Mouse (Mus musculus): ENCODE measurements at regions not wholly inside any gene's neighbourhood (a gene's known extent, or its start where the extent isn't known, plus 50 kb on each side); places are given as distances from the start of the nearest gene placed in this dataset.

DNA sequence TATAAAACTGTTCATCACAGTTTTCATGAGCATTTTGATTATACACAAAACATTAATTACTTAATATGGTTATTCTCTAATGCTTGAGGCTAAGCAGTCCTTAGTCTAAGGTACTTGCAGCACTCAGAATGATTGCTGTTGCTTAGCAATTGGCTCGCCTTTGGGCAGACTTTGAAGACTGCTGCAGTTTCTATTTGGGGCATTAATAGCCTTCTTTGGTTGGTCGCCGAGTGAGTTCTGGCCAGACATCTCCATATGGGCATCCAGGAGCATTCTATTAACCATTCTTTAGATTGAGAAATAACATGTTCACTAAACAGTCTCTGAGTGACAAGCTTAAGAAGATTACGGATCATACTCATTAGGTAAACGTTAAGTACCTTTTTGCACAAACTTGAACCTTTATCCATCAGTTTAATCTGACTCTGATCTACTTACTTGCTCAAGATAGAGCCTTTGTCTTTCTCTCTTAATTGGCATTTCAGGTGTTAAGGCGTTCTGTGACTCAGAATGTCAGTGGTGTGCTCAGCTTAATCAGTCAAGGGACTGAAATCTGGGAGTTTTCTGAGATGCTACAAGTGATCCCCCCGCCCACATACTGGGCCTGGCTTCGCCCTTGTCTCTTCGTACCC is 273.8 kb upstream of the Elavl2 start:
- DNase-seq (ENCODE audit: low spot score) (peak; percentile 24), ATAC-seq (peak; percentile 57)
- Histone ChIP-seq H3K4me1 (ENCODE audit: control insufficient read depth, insufficient read depth, low read length) (no peaks in the 10 kb centered on the region), H3K27me3 (replicated peaks; ENCODE audit: control insufficient read depth, insufficient read depth, low read length) (no peaks in the 10 kb centered on the region), H3K4me3 (ENCODE audit: low read depth, low read length) (no peak overlapping the region), H3K9me3 (replicated peaks; ENCODE audit: control insufficient read depth, low read length) (no peaks in the 10 kb centered on the region), H3K36me3 (ENCODE audit: control insufficient read depth, insufficient read depth, low read length) (no peaks in the 10 kb centered on the region), H3K27ac (ENCODE audit: low read depth, low read length) (no peak overlapping the region), H3K9ac (ENCODE audit: low read length) (no peak overlapping the region), H3K4me2 (ENCODE audit: low read length) (no peak overlapping the region)
- 27% methylated on average over 9 of the region's 9 CpGs for WGBS

DNA sequence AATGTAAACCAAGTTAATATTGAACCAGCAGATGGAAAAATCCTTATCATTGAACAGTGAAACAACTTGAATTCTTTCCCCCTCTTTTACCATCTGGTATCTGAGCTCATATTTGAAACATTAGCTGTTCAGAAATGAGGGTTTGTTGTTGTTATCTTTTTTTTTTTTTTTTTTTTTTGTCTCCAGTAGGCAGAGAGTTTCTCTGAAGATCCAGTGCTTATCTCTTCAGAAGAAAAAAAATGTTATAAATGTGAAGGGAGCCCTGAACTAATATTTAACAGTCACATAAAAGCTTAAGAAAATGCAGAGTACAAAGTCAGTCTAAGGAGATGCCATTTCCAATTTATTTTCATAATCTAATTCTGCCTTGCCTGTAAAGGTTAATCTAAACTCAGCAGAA is 272.7 kb upstream of the Elavl2 start:
- H3K27me3 ChIP-seq (replicated peaks; ENCODE audit: control insufficient read depth, insufficient read depth, low read length) = no peaks in the 10 kb centered on the region
- no peak overlapping the region for H3K4me2 ChIP-seq (ENCODE audit: low read length)
- DNase-seq (ENCODE audit: low spot score) (no peak), ATAC-seq (no peak)
- no peaks in the 10 kb centered on the region for H3K36me3 ChIP-seq (ENCODE audit: control insufficient read depth, insufficient read depth, low read length)
- H3K9ac ChIP-seq (ENCODE audit: low read length) = no peak overlapping the region
- H3K27ac ChIP-seq (ENCODE audit: low read depth, low read length) = no peak overlapping the region
- H3K9me3 ChIP-seq (replicated peaks; ENCODE audit: control insufficient read depth, low read length) = no peaks in the 10 kb centered on the region
- H3K4me1 ChIP-seq (ENCODE audit: control insufficient read depth, insufficient read depth, low read length) = no peaks in the 10 kb centered on the region
- H3K4me3 ChIP-seq (ENCODE audit: low read depth, low read length) = no peak overlapping the region

Data from forebrain, embryonic 14.5 days (tissue).